Mouse (Mus musculus) liver, embryonic 18 days (tissue): Measurements from ENCODE around the gene Acyp1. TPM values are rescaled to one million over a fixed set of nuclear protein-coding genes. Genes with fewer than 3 reads are reported as not detected.

Experiments used
- polyA plus RNA-seq: library from polyadenylated mRNA; depleted of rRNA; stranded (reverse); fragments of >200 nt; gene quantifications from 2 replicates; pipeline ENCODE4 v1.2.3, GENCODE M21; 2012; rRNA removed

Acyp1 gene
- 17.3 and 21.5 TPM in 2 replicates for polyA plus RNA-seq

GRCm38 (mm10) chr12:85287809-85288485, at the start of gene Acyp1:
Acyp1 (minus strand) TSS chr12:85288438.

GRCm38 (mm10) chr12:85288486-85289156, 383 bp upstream of the Acyp1 start, which contains the start of gene Zc2hc1c:
Zc2hc1c (plus strand) TSS chr12:85288591.

DNA sequence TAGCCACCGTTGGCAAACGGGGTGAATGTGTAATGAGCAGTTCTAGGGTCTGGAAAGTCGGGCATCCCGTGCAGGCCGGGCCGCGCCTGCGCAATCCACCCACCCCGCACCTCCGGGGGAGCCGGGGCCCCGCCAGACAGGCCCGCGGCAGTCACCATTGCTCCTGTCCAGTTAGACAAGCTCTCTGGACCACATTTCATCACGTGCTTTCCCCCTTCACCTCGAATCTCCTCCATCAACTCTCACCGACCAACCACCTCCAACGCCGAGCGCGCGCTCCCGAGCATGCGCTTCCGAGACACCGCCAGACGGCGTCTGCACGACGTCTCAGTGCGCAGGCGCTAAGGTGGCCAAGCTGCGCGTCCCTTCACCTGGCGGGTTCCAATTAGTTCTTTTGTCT, 17.9 kb downstream of the Acyp1 start, which contains the start of gene Mlh3:
Gene Mlh3, minus strand, starts transcription at position 281 of the 400 bp plus-strand sequence.

Other genes with a start within 250 kb of the Acyp1 start
- gene Prox2, start 177.7 kb downstream of the Acyp1 start, polyA plus RNA-seq = 0.79 and 0.95 TPM in 2 replicates
- 80.5 and 86.8 TPM in 2 replicates for gene Dlst, start 177.6 kb downstream of the Acyp1 start, polyA plus RNA-seq
- 1.3 and 1.4 TPM in 2 replicates for gene Rps6kl1, start 137.2 kb downstream of the Acyp1 start, polyA plus RNA-seq
- gene Pgf, start 110.6 kb downstream of the Acyp1 start, polyA plus RNA-seq = 0.29 and 0.41 TPM in 2 replicates
- 31.6 and 32.8 TPM in 2 replicates for gene Eif2b2, start 69.0 kb downstream of the Acyp1 start, polyA plus RNA-seq
- gene Mlh3, start 17.8 kb downstream of the Acyp1 start, polyA plus RNA-seq = 1.8 and 2.0 TPM in 2 replicates
- 0.08 and 0.12 TPM in 2 replicates for gene Zc2hc1c, start 153 bp upstream of the Acyp1 start, polyA plus RNA-seq
- 9.8 and 11.2 TPM in 2 replicates for gene Nek9, start 50.9 kb upstream of the Acyp1 start, polyA plus RNA-seq
- 87.9 and 88.4 TPM in 2 replicates for gene Tmed10, start 86.4 kb upstream of the Acyp1 start, polyA plus RNA-seq
- 1.1 and 1.8 TPM in 2 replicates for gene Fos, start 185.5 kb upstream of the Acyp1 start, polyA plus RNA-seq